Mouse (Mus musculus) heart, adult 2 months (tissue): ENCODE data around the gene Tekt4.

Source experiments
- CTCF ChIP-seq: fragments of 200-600 bp; IDR thresholded peaks from 2 replicates; pipeline ENCODE4 v1.8.1; 2022; ENCODE audit warnings: antibody characterized with exemption, mild to moderate bottlenecking, moderate library complexity
- EP300 ChIP-seq: fragments of 200-500 bp; IDR thresholded peaks from 2 replicates; pipeline ENCODE4 v1.6.1; 2011; ENCODE audit warnings: low read depth, low read length, control low read depth; ENCODE audit not compliant: insufficient read depth

- TF ChIP-seq CTCF (no peak), EP300 (no peak)
Measured at GRCm38 (mm10) chr17:25441417-25441816, 13.0 kb upstream of the Tekt4 start.
